Comparison of ENCODE assay signal across 11 mouse cellular contexts in the genomic region with DNA sequence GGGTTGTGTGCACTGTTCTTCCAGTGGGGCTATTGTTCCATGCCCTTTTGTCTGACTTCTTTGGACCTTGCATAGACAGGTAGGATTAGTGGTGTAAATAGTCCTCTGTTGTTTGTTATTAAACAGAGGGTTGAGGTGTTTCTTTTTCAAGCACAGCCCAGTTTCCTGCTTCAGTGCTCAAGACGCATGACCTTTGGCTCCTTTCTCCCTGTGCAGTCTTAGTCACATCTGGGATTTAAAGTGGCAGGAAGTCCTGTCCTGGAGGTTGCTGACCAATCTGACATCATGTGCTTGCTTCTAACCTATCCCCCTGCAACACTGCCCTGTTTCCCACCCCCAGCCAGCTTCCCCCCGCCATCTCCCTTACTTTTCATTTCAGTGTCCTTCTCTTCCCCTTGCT. TPM values are rescaled to one million over a fixed set of nuclear protein-coding genes. Genes with fewer than 3 reads are reported as not detected.
A peak's percentile ranks its signal among the peaks of the same experiment; 100 is the strongest.
DNase-seq lines count a peak whose midpoint lies in the region; ATAC-seq and TF ChIP-seq lines count a peak whose summit lies in the region.
"Had no signal": no experiment of that assay in that cellular context is flagged by ENCODE, and none has a peak within 500 bp of the region (broad histone marks: within the 10 kb centered on the region; RNA-seq: fewer than 3 reads in every experiment).

No protein-coding gene starts in this region.

- in situ Hi-C loops in Patski (cut with MboI; ENCODE audit: low pct_unique_long_range_greater_than_20kb) = loop anchor here (10.0 kb wide), 1 partner anchor 46 kb away; no protein-coding TSS in a partner anchor

- no peak for TF ChIP-seq CTCF in Patski (IDR thresholded peaks at IDR 0.05)
- no peak for TF ChIP-seq CTCF in thymus, adult 2 months (IDR thresholded peaks at IDR 0.05; ENCODE audit: borderline replicate concordance, control insufficient read depth, extremely low read depth, insufficient read depth, low read length, poor library complexity)

- ATAC-seq in Patski = peak; percentile 65
- ATAC-seq: forebrain, embryonic 14.5 days had no signal

- H3K36me3 ChIP-seq in thymus, adult 2 months (ENCODE audit: control insufficient read depth, insufficient read depth, low read length) = no peaks in the 10 kb centered on the region
- H3K36me3 ChIP-seq: hindbrain, embryonic 12.5 days had no signal

- H3K27ac ChIP-seq in thymus, adult 2 months (ENCODE audit: control insufficient read depth, insufficient read depth, low read length) = no peak overlapping the region
- H3K27ac ChIP-seq: hindbrain, embryonic 12.5 days had no signal

- no peak overlapping the region for H3K4me3 ChIP-seq in thymus, adult 2 months (ENCODE audit: control insufficient read depth, insufficient read depth, low read length)
- H3K4me3 ChIP-seq: hindbrain, embryonic 12.5 days had no signal

- 97% methylated on average over 2 of the region's 2 CpGs for WGBS in thymus, adult 2 months

- no peaks in the 10 kb centered on the region for H3K27me3 ChIP-seq in Patski
- no peaks in the 10 kb centered on the region for H3K27me3 ChIP-seq in thymus, adult 2 months (ENCODE audit: control insufficient read depth, insufficient read depth, low read length)
- H3K27me3 ChIP-seq: hindbrain, embryonic 12.5 days had no signal

- H3K4me1 ChIP-seq in thymus, adult 2 months (replicated peaks; ENCODE audit: control insufficient read depth, insufficient read depth, low read length) = no peaks in the 10 kb centered on the region

- peak; percentile 58 for DNase-seq in heart, adult 8-10 months (ENCODE audit: low spot score)
- no peak for DNase-seq in heart, postnatal 36 days
- peak; percentile 63 for DNase-seq in Patski (ENCODE audit: low read depth, low spot score)
- DNase-seq in kidney, adult 11 months = peak; percentile 80
- DNase-seq in kidney, postnatal 4 days = peak; percentile 34 to 55
- DNase-seq in thymus, adult 2 months = no peak
- no peak for DNase-seq in right cerebral cortex, postnatal 4 days
- DNase-seq: liver; thymus, postnatal 36 days had no signal

- no peak for TF ChIP-seq POLR2A in thymus, adult 2 months (IDR thresholded peaks at IDR 0.05; ENCODE audit: control insufficient read depth, extremely low read depth, insufficient read depth, low read length, poor library complexity)

- intact Hi-C loops in heart, postnatal 36 days (cut with DNase I) = no loop called here

- POLR2A ChIA-PET in Patski (lab: Charles Lee) = interaction anchor here (1.0 to 1.7 kb wide), 2 partner anchors 9 to 37 kb away, joined by 4 read pairs; no protein-coding TSS in a partner anchor

- CTCF ChIA-PET in Patski (lab: Charles Lee) = interaction anchor here (1.5 kb wide), 1 partner anchor 124 kb away, joined by 3 read pairs; no protein-coding TSS in a partner anchor

RNA-seq across cellular contexts. Expression of a gene that starts 14.9 kb away (rescaled TPM):
- total RNA-seq in heart, adult 8-10 months (2022) = 10 to 100 TPM; 12.1 to 16.7 (median 14.0) TPM
- total RNA-seq in heart, postnatal 36 days (2021) = 10 to 100 TPM; 15.4 to 17.9 TPM
- 60.4 TPM for polyA plus RNA-seq in Patski (2021)
- 2.3 and 2.7 TPM in 2 replicates for polyA plus RNA-seq in thymus, adult 2 months (2012; rRNA removed)

Comparison
In these comparisons a context has a peak if more than half of its experiments do, and no peak if none do; other contexts are left out.
1. DNase-seq: peak in heart, adult 8-10 months (single experiment), Patski (single experiment), kidney, adult 11 months (single experiment) and kidney, postnatal 4 days (2 of 2); none in heart, postnatal 36 days (0 of 2), thymus, adult 2 months (single experiment) and right cerebral cortex, postnatal 4 days (single experiment).